Mouse (Mus musculus) large intestine, adult 2 months (tissue): Measurements from ENCODE around the gene Hecw1. TPM values are rescaled to one million over a fixed set of nuclear protein-coding genes. Genes with fewer than 3 reads are reported as not detected.
"Not testable (repeated sequence)": the region's sequence is repeated elsewhere in the genome, so short reads cannot be mapped to it uniquely, and the experiment has no call there.

Experiments used
- DNase-seq: peaks from one replicate; pipeline ENCODE4 v3.0.0-alpha.2; 2012; ENCODE audit warnings: low read depth, low spot score
- WGBS: fragments of 180-500 bp; shearing (Covaris S2); methylation state at CpG from one replicate; pipeline ENCODE4 v1.1.7; 2018; 5-methylcytosine and 5-hydroxymethylcytosine counted together
- polyA plus RNA-seq: library from polyadenylated mRNA; depleted of rRNA; stranded (reverse); fragments of >200 nt; gene quantifications from 2 replicates; pipeline ENCODE4 v1.2.3, GENCODE M21; 2012; rRNA removed

The Hecw1 gene
- polyA plus RNA-seq, 1 experiment, result 0.02 TPM

- WGBS, result 73% methylated on average over 1 of the region's 1 CpGs
- no peak for DNase-seq
Measured at GRCm38 (mm10) chr13:14413405-14413804, 109.6 kb downstream of the Hecw1 start.

GRCm38 (mm10) chr13:14374470-14374869 is 148.6 kb downstream of the Hecw1 start:
- DNase-seq, result no peak

- DNase-seq, result no peak
- 73% methylated on average over 3 of the region's 3 CpGs for WGBS
Measured at GRCm38 (mm10) chr13:14365546-14365945, 157.5 kb downstream of the Hecw1 start.

GRCm38 (mm10) chr13:14327252-14327651 is 195.8 kb downstream of the Hecw1 start:
- 90% methylated on average over 1 of the region's 1 CpGs for WGBS
- no peak for DNase-seq

- no peak for DNase-seq
- WGBS, result 22% methylated on average over 8 of the region's 8 CpGs
Measured at GRCm38 (mm10) chr13:14306617-14307016, 216.4 kb downstream of the Hecw1 start.

GRCm38 (mm10) chr13:14304103-14304502 is 218.9 kb downstream of the Hecw1 start:
- no peak for DNase-seq
- WGBS, result 96% methylated on average over 1 of the region's 1 CpGs

GRCm38 (mm10) chr13:14302921-14303320 is 220.1 kb downstream of the Hecw1 start:
- no peak for DNase-seq
- 42% methylated on average over 2 of the region's 2 CpGs for WGBS

GRCm38 (mm10) chr13:14290016-14290415 is 233.0 kb downstream of the Hecw1 start:
- WGBS, result 20% methylated on average over 1 of the region's 1 CpGs
- DNase-seq, result no peak

GRCm38 (mm10) chr13:14271476-14271875 is 251.6 kb downstream of the Hecw1 start:
- no peak for DNase-seq

- DNase-seq, result not testable (repeated sequence)
- WGBS, result 43% methylated on average over 9 of the region's 9 CpGs
Measured at GRCm38 (mm10) chr13:14260939-14261338, 262.1 kb downstream of the Hecw1 start.

- 57% methylated on average over 2 of the region's 2 CpGs for WGBS
- DNase-seq, result no peak
Measured at GRCm38 (mm10) chr13:14245946-14246345, 277.1 kb downstream of the Hecw1 start.

- WGBS, result 85% methylated on average over 3 of the region's 3 CpGs
- DNase-seq, result no peak
Measured at GRCm38 (mm10) chr13:14179669-14180068, 343.4 kb downstream of the Hecw1 start.

- WGBS, result 84% methylated on average over 1 of the region's 1 CpGs
- no peak for DNase-seq
Measured at GRCm38 (mm10) chr13:14177989-14178388, 345.0 kb downstream of the Hecw1 start.

Other genes with a start within 250 kb of the Hecw1 start
- gene Mrpl32, start 89.9 kb upstream of the Hecw1 start, polyA plus RNA-seq, result 5.3 and 6.9 TPM in 2 replicates
- gene Psma2, start 90.0 kb upstream of the Hecw1 start, polyA plus RNA-seq, result 51.1 and 51.7 TPM in 2 replicates
- gene AW209491, start 106.9 kb upstream of the Hecw1 start, polyA plus RNA-seq, result 3.5 and 4.6 TPM in 2 replicates